Mouse (Mus musculus): ENCODE measurements around the gene Fcmr.

- TF ChIP-seq CTCF (IDR thresholded peaks at IDR 0.05; ENCODE audit: low read depth) (no peak), EP300 (IDR thresholded peaks at IDR 0.05; ENCODE audit: low read depth) (no peak)
Measured at GRCm38 (mm10) chr1:130840599-130841379, 24.7 kb upstream of the Fcmr start.

Data from heart, postnatal 0 days (tissue).